Mouse (Mus musculus) T-cell, adult 2 months (primary cell): ENCODE results near the gene Pgr.

Source experiments
- DNase-seq: peaks from one replicate; pipeline ENCODE4 v3.0.0; 2022; ENCODE audit warnings: low spot score

The Pgr gene

DNA sequence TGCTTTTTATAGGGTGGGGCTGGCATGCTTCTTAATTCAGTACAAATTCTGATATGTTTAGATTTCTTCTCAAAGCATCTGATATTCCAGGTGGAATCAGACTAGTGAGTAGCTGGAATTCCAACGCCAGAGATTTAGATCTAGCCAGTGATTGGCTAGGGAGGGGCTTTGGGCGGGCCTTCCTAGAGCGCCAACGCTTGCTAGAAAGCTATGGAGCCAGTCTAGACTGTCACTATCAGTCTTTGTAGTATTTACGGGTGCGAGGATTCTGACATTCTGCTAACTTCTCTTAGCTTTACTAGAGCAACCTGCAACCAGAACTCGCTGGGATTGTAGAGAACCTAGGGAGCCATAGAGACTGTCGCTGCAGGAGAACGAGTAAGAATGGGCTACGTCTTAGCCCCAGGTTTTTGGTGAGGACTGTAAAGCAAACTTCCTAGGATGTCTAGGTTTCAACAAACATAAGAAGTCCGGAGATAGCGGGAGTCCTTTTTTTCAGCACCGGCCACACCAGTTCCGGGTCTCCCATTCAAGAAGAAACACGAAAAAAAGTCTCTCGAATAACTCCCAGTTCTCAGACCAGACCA is at the start of gene Pgr:
Gene Pgr (plus strand): TSS at position 218 of the 587 bp plus-strand sequence.
- DNase-seq, result no peak

DNA sequence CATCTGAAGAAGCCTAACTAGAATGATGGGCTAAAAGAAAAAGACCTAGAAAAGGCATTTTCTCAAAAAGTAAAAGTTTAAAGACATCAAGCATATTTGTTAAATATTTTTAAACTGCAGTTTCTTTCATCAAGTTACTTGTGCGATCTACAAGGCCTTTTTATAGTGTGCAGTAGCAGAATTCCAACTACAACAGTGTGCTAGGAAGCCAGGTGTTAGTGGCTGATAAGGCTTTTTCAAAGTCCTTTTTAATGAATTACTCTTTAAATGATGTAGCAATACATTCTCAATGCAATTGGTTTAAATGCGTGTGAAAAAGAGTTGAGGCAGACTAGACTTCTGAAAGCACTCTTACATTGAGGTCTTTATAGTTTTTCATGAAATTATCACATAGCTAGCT is 42.2 kb upstream of the Pgr start:
- DNase-seq, result no peak

- DNase-seq, result no peak
Observed at GRCm38 (mm10) chr9:8868511-8868910, 31.1 kb upstream of the Pgr start.

- no peak for DNase-seq
Observed at GRCm38 (mm10) chr9:8895205-8895604, 4.4 kb upstream of the Pgr start.

DNA sequence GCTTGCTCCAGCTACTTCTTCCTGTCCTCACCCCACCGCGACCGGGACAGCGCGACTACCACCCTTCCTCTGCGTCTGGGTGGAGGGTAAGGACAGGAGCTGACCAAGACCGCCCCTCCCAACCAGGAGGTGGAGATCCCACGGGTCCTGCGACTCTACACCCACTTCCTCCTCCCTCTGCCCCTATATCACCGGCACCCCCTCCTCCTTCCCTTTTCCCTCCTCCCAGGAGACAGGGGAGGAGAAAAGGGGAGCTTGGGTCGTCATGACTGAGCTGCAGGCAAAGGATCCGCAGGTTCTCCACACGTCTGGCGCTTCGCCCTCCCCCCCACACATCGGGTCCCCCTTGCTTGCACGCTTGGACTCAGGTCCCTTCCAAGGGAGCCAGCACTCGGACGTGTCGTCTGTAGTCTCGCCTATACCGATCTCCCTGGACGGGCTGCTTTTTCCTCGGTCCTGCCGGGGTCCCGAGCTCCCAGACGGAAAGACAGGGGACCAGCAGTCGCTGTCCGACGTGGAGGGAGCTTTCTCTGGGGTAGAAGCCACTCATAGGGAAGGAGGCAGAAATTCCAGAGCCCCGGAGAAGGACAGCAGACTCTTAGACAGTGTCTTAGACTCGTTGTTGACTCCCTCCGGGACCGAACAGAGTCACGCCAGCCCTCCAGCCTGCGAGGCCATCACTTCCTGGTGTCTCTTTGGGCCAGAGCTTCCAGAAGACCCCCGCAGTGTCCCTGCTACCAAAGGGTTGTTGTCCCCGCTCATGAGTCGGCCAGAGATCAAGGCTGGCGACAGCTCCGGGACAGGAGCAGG is 775 bp downstream of the Pgr start:
- DNase-seq, result no peak

GRCm38 (mm10) chr9:8901013-8901646 is 1.5 kb downstream of the Pgr start:
- no peak for DNase-seq

DNA sequence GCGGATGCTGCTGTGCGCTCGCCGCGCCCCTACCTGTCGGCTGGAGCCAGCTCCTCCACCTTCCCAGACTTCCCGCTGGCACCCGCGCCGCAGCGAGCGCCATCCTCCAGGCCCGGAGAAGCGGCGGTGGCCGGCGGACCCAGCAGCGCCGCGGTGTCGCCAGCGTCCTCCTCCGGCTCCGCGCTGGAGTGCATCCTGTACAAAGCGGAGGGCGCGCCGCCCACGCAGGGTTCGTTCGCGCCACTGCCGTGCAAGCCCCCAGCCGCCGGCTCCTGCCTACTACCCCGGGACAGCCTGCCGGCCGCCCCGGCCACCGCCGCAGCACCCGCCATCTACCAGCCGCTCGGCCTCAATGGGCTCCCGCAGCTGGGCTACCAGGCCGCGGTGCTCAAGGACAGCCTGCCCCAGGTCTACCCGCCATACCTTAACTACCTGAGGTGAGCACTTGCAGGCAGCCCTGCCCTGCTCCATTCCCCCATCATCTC is 2.1 kb downstream of the Pgr start:
- no peak for DNase-seq

DNA sequence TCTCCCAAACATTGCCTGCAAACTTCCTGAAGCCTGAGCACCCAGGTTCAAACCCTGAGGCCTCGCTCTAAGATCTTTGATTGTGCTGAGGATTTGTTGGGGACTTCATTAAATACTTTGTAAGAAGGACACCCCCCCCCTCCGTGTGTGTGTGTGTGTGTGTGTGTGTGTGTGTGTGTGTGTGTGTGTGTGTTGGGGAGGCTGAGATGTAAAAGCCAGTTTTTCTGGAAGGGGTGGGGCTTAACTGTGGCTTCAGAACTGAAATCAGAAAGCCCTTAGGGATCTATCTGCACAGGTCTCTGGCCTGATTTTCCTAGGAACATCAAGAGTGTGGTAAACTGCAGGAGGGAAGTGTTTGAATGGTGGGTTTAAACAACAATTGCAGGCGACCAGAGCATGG is 2.6 kb downstream of the Pgr start:
- no peak for DNase-seq

- no peak for DNase-seq
Observed at GRCm38 (mm10) chr9:8927561-8927960, 27.9 kb downstream of the Pgr start.

GRCm38 (mm10) chr9:8937753-8938152 is 38.1 kb downstream of the Pgr start:
- DNase-seq, result no peak

- no peak for DNase-seq
Observed at GRCm38 (mm10) chr9:8953306-8953705, 53.7 kb downstream of the Pgr start.

DNA sequence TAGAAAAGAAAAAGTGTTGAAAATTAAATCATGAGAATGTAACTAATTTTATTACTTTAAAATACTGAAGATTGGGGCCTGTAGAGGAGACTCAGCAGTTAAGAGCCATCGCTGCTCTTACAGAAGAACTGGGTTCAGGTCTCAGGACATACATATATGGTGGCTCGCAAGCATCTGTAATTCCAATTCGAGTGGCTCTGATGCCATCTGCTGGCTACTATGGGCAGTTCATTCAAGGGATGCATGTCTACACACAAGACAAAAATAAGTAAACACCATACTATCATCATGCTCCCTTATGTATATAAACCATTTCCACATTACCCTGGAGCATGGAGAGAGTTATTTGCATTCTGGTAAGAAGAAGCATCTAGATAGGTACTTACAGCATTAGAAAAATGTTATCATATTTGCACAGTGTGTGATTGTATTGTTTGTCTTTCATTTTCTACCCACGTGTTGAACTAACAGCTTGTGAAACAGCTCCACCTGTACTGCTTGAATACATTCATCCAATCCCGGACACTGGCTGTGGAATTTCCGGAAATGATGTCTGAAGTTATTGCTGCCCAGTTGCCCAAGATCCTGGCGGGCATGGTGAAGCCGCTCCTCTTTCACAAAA is 65.0 kb downstream of the Pgr start:
- DNase-seq, result no peak

- no peak for DNase-seq
Observed at GRCm38 (mm10) chr9:8970240-8970639, 70.6 kb downstream of the Pgr start.

GRCm38 (mm10) chr9:8971491-8971890 is 71.9 kb downstream of the Pgr start, which contains the start of gene Gm16485:
Gene Gm16485 (plus strand): TSS chr9:8971791.
- no peak for DNase-seq

DNA sequence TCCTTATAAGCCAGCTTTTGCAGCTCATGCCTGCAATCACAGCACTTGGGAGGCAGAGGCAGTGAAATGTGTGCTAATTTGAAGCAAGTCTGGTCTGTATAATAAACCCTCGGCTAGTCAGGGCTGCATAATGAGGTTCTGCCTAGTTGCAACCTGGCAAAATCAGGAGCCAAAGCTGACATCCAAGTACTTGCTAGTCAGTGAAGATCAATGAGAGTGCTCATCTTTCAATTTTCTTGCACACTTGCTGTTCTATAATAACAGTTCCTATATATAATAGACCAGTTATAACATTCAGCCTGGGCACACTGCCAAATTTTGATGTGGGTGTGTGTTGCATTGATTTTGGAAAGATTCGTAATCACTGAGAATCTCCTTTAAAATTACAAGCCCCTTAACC is 78.1 kb downstream of the Pgr start:
- no peak for DNase-seq

GRCm38 (mm10) chr9:8982315-8982714 is 82.7 kb downstream of the Pgr start:
- DNase-seq, result no peak

GRCm38 (mm10) chr9:8996494-8996893 is 96.9 kb downstream of the Pgr start:
- DNase-seq, result no peak

DNA sequence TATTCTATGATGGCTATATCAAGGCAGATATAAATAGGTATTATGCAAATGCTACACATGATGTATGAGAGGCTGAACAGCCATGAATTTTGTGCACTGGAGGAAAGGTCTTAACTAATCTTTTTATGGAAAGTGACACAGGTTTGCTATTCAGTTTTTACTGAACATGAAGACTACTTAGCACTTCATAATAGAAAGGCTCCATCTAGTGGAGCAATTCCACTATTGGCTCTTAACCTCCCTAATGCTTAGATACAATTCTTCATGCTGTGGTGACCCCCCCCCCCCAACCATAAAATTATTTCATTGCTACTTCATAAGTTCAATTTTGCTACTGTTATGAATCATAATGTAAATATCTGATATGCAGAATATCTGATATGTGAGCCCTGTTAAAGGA is 101.5 kb downstream of the Pgr start:
- no peak for DNase-seq

DNA sequence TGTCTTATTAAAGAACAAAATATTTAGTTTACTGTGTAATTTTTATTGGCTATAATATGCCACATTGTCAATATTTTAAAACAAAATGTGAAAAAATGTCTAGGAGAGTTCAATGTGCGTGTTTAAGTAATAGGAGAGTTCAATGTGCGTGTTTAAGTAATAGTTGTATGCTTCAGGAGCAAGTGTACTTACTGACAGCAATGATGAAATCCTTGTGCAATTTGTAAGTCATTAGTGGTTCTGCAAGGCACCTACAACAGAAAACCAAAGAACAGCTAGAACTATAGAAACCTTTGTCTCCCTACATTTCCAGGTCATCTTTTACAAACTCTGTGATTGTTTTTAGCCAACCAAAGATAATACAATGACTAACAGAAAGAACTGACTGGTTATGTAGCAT is 115.5 kb downstream of the Pgr start:
- no peak for DNase-seq
